Mouse (Mus musculus) G1E (cell line): ENCODE measurements at regions not wholly inside any gene's neighbourhood (a gene's known extent, or its start where the extent isn't known, plus 50 kb on each side); places are given as distances from the start of the nearest gene placed in this dataset.

ENCODE experiments used
- CTCF ChIP-seq: IDR thresholded peaks from 2 replicates; pipeline ENCODE4 v1.5.1; 2012; ENCODE audit warnings: low read depth, low read length, inconsistent platforms, mixed read lengths
- GATA1 ChIP-seq: IDR thresholded peaks from 2 replicates; pipeline ENCODE4 v1.6.1; 2012; ENCODE audit warnings: borderline replicate concordance, low read length, inconsistent platforms, mixed read lengths
- GATA2 ChIP-seq: IDR thresholded peaks from 2 replicates; pipeline ENCODE4 v1.6.1; 2012; ENCODE audit warnings: low read depth, low read length, inconsistent platforms, borderline replicate concordance
- TAL1 ChIP-seq: conservative IDR thresholded peaks from 2 replicates; pipeline ENCODE4 v1.6.1; 2012; ENCODE audit warnings: low read depth, low read length, inconsistent platforms, mixed read lengths

- no peak for TF ChIP-seq CTCF
- TF ChIP-seq GATA2: no peak
- no peak for TF ChIP-seq GATA1
- no peak for TF ChIP-seq TAL1
Measured at GRCm38 (mm10) chr17:76110856-76111255, 559.1 kb upstream of the Fam98a start.
